Mouse (Mus musculus) ES-Bruce4 (cell line): ENCODE results near the gene Coa5.

ENCODE experiments used
- CTCF ChIP-seq: IDR thresholded peaks from one replicate; pipeline ENCODE4 v1.8.1; 2011; ENCODE audit warnings: low read depth, low read length
- POLR2A ChIP-seq: IDR thresholded peaks from one replicate; pipeline ENCODE4 v1.8.1; 2011; ENCODE audit warnings: low read length; ENCODE audit not compliant: insufficient read depth

DNA sequence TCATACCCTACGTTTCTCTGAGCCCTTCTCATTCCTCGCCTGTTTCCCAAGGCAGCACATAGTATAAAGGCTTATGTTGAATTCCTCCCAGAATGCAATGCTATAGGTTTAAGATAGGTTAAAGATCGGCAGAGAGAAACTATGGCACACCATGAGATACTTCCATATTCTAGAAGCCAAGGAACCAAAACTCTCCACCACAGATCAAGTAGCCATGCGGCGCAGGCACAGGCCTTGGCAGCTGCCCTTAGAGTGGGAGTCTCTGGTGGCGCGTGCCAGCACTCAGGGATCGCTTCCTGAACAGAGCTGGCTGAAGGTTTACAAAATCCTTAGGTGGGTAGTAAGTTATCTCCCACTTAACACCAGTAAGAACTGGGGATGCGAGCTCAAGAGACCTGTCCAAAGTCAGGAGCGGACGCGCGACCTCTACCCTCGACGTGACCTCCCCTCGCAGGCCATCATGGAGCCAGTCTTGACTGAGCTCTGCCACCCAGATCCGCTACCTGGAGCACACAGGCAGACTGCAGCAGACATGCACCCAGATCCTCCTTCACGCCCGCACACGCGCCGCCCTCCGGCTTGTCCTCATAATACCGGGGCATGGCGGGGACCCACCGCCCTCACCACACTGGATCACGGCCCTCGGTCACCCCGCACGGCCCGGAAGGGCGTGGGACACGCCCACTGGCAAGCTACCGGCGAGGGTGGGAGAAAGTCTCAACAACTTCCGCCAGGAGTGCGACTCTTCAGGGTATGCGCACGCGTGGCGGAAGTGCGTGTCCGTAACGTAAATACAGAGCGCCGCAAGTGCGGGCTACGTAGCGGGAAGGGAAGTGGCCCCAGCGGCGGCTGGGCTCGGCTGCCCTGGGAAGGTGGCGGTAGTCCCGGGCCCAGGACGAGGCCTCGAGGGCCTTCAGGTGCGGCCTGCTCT is at the start of gene Coa5, which contains the start of gene Unc50:
- TF ChIP-seq CTCF (no peak), POLR2A (no peak)
